Mouse (Mus musculus): ENCODE results near the gene Cpsf3.

The Cpsf3 gene

GRCm38 (mm10) chr12:21286712-21287650 is 1.8 kb downstream of the Cpsf3 start:
- in situ Hi-C loops (cut with MboI, MseI): loop anchor here in 1 of 2 experiments (10.0 kb wide), 2 partner anchors 328 to 362 kb away; no protein-coding TSS in a partner anchor

GRCm38 (mm10) chr12:21288716-21289395 is 3.7 kb downstream of the Cpsf3 start:
- in situ Hi-C loops (cut with MboI, MseI): loop anchor here in 1 of 2 experiments (10.0 kb wide), 2 partner anchors 326 to 364 kb away; no protein-coding TSS in a partner anchor

- in situ Hi-C loops (cut with MboI, MseI): loop anchor here in 1 of 2 experiments (5.0 to 10.0 kb wide), 3 partner anchors 68 to 365 kb away; no protein-coding TSS in a partner anchor
Observed at GRCm38 (mm10) chr12:21289651-21290050, 4.5 kb downstream of the Cpsf3 start.

DNA sequence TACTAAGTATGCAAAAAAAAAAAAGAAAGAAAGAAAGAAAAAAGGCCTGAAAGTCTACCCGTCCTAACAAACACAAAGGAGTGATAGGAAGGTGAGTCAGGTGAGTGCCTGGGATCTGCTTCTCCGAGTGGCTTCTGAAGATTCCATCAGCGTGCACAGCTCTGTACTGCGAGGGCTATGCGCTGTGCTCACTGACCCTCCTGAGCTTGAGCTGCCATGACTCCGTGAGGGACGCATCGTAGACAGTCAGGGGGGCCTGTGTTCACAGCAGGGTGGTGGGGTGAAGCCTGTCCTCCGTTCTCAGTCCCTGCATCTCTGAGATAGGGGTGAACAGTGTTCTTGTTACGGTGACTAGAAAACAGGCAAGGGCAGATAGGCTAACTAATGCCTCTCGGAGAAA is 13.7 kb downstream of the Cpsf3 start:
- in situ Hi-C loops (cut with MboI, MseI): no loop called here

DNA sequence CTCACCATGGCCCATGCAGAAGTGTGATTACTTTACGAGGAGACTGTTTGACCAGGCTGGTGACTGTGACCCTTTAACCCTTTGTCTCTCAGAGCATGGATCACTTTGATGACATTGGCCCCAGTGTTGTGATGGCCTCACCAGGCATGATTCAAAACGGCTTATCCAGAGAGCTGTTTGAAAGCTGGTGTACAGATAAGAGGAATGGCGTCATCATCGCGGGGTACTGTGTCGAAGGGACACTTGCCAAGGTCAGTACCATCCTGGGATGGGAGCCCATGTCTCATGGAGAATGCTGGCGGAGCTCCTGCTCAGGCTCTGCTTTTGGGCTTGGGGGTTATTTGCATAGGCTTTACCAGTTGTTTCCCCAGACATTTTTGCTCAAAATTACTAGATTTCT is 16.1 kb downstream of the Cpsf3 start:
- in situ Hi-C loops (cut with MboI, MseI): no loop called here

- in situ Hi-C loops (cut with MboI, MseI): no loop called here
Observed at GRCm38 (mm10) chr12:21301932-21302331, 16.7 kb downstream of the Cpsf3 start.

DNA sequence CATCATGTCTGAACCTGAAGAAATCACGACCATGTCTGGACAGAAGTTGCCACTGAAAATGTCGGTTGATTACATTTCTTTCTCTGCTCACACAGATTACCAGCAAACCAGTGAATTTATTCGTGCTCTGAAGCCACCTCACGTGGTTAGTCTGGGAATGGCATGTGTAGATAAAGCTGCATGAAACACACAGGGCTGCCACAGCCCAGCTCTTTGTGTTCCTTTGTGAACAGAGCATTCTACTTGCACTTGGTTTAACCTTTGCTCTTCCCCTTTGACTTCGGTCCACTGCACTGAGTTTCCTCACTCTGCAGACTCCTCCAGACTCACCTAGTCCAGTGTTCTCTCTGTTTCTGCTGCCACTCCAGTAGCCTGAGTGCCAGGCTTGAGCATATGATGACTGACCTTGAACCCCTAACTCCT is 17.2 kb downstream of the Cpsf3 start:
- in situ Hi-C loops (cut with MboI, MseI): no loop called here

- in situ Hi-C loops (cut with MboI, MseI): no loop called here
Observed at GRCm38 (mm10) chr12:21305741-21306140, 20.6 kb downstream of the Cpsf3 start.

GRCm38 (mm10) chr12:21306721-21307120 is 21.5 kb downstream of the Cpsf3 start:
- in situ Hi-C loops (cut with MboI, MseI): no loop called here

GRCm38 (mm10) chr12:21312201-21312600 is 27.0 kb downstream of the Cpsf3 start:
- in situ Hi-C loops (cut with MboI, MseI): no loop called here

GRCm38 (mm10) chr12:21315923-21316868 is 31.0 kb downstream of the Cpsf3 start, which contains the start of gene Iah1:
Gene Iah1 (plus strand): TSS chr12:21316389.
- in situ Hi-C loops (cut with MboI, MseI): loop anchor here in 1 of 2 experiments (5.0 kb wide), 1 partner anchor 61 kb away; no protein-coding TSS in a partner anchor

GRCm38 (mm10) chr12:21316869-21317265 is 31.7 kb downstream of the Cpsf3 start:
- in situ Hi-C loops (cut with MboI, MseI): loop anchor here in 1 of 2 experiments (5.0 kb wide), 1 partner anchor 60 kb away; no protein-coding TSS in a partner anchor

DNA sequence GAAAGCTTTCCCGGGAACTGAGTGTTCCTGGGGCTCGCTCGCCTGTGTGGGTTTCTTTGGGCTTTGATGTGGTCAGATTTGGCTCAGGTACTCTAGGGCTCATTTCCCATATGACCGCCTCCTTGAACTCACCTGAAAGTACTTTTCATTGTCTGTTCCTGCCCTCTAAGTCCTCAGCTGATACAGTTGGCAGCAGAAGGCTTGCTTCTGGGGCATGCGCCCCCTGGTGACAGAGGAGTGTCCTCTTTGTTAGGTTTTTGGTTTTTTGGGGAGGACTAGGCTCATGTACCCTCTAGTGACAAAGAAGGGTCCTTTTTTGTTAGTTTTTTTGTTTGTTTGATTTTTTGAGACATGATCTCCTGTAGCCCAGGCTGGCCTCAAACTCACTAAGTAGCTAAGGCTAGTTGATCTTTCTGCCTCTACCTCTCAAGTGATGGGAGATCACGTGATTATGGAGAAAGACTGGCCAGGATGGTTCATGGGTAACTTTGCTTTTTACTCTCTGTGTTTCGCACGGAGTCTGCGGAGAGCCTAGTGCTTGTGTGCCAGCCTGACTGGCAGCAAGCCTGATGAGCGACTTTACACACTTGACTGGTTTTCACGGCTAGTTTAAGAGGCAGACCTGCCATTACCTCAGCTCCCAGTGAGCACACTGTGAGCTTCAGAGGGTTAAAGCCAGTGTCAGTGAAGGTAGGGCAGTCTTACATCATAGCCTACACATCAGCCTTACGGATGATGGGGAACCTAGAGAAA is 33.1 kb downstream of the Cpsf3 start:
- in situ Hi-C loops (cut with MboI, MseI): loop anchor here in 1 of 2 experiments (5.0 kb wide), 1 partner anchor 59 kb away; no protein-coding TSS in a partner anchor

GRCm38 (mm10) chr12:21320317-21320716 is 35.1 kb downstream of the Cpsf3 start:
- in situ Hi-C loops (cut with MboI, MseI): no loop called here

- in situ Hi-C loops (cut with MboI, MseI): no loop called here
Observed at GRCm38 (mm10) chr12:21321170-21321569, 36.0 kb downstream of the Cpsf3 start.

- in situ Hi-C loops (cut with MboI, MseI): no loop called here
Observed at GRCm38 (mm10) chr12:21322296-21322695, 37.1 kb downstream of the Cpsf3 start.

DNA sequence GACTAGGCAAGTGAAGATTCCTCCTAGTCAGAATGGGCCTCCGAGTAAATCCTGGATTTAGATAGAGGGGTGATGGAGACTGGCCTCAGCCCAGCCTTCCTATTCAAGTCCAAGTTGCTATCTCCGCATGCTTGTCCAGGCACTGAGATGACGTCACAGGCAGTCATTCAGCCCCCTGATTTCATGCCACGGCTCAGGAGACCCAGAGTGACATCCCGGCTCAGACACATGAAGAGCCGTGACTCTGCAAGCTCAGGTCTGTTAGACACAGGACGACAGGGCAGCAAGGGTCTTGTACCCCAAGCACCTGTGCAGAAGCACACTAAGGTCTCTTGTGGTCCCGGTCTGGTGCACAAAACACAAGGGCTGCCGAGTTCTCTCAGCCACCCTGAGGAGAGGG is 37.7 kb downstream of the Cpsf3 start:
- in situ Hi-C loops (cut with MboI, MseI): no loop called here

GRCm38 (mm10) chr12:21324101-21324500 is 38.9 kb downstream of the Cpsf3 start:
- in situ Hi-C loops (cut with MboI, MseI): no loop called here

DNA sequence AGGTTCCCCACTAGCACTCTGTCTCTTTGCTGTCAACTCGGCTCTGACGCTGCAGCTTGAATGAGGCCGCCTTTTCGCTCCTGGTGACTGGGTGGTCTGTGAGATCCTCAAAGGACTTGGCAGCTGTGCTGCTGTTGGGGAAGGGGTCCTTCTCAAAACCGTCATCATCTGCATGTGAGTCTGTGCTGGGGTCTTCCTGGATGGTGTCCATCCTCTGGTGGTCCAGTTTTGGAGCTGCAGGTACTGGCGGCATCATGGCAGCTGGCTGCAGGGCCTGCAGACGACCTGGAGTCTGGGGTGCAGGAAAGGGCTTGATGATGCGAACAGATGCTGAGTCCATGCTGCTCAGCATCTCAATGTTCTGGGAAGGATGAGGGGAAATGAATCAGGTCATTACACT is 40.1 kb downstream of the Cpsf3 start:
- in situ Hi-C loops (cut with MboI, MseI): loop anchor here in 1 of 2 experiments (5.0 kb wide), 1 partner anchor 77 kb away; no protein-coding TSS in a partner anchor

GRCm38 (mm10) chr12:21326325-21326724 is 41.1 kb downstream of the Cpsf3 start:
- in situ Hi-C loops (cut with MboI, MseI): loop anchor here in 1 of 2 experiments (5.0 kb wide), 1 partner anchor 76 kb away; no protein-coding TSS in a partner anchor

Data from T-helper 17 cell (primary cell).